Mouse (Mus musculus) lung, postnatal 4 days (tissue): Measurements from ENCODE around the gene Maml3.

Experiments used
- DNase-seq, 2 experiments: peaks; one replicate each; pipeline ENCODE4 v3.0.0; 2021

Gene Maml3

GRCm38 (mm10) chr3:52044651-52045050, 60.2 kb downstream of the Maml3 start:
- peak in 1 of 2 experiments; percentile 22 for DNase-seq

GRCm38 (mm10) chr3:52043847-52044246, 61.0 kb downstream of the Maml3 start:
- no peak for DNase-seq

GRCm38 (mm10) chr3:52042680-52043079, 62.2 kb downstream of the Maml3 start:
- no peak for DNase-seq

GRCm38 (mm10) chr3:52039958-52040357, 64.9 kb downstream of the Maml3 start:
- DNase-seq, result peak; percentile 43 to 71

DNA sequence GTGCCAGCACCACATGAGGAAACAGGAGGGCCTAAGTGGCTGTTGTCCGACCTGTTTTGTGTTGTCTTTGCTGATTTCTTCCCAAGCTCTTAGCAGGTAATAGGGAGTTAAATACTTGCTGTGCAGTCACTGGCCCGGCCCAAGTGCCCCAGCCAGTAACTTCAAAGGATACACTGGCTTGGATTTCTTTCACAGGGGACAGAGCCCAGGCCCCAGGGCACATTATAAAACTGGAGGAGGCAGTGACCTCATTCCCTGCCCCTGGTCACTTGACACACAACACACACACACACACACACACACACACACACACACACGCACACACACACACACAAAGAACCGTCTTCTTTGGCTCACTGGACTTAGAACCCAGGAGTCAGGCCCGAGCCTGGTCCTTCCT, 67.6 kb downstream of the Maml3 start:
- DNase-seq, result no peak

GRCm38 (mm10) chr3:52035404-52035803, 69.5 kb downstream of the Maml3 start:
- DNase-seq, result no peak

DNA sequence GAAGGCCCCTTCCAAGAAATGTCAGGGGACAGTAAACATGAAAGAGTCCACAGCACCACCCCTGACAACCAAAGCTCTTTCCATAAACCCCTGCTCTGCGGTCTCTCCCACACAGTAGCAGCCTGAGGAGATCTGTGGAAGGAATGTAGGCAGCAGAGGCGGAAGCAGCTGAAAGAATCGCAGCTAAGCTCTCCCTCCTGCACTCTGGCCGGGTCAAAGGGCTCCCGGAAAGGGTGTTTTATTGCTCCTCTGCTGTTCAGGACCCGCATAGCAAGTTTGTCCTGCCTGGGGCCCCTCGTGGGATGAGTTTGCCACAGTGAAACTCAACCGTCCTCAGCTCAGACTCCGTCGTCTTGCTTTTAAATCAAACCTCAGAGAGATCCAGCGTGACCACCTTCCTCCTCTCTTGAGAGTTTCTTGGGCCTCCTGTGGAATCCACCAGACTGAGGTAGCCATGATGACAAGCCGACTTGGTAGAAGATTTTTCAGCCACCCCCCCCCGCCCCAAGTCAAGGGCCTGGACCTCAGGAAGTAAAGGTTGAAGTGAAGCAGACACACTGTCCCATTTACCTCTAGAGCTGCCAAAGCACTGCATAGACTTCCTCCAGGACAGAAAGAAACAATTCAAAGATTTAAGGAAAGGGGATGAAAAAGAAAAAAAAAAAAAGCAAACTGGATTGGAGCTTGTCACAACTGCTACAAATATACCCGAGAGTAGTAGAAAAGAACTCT, 70.9 kb downstream of the Maml3 start:
- DNase-seq, result peak; percentile 24 to 53

- DNase-seq, result no peak
Observed at GRCm38 (mm10) chr3:52031327-52031726, 73.5 kb downstream of the Maml3 start.

DNA sequence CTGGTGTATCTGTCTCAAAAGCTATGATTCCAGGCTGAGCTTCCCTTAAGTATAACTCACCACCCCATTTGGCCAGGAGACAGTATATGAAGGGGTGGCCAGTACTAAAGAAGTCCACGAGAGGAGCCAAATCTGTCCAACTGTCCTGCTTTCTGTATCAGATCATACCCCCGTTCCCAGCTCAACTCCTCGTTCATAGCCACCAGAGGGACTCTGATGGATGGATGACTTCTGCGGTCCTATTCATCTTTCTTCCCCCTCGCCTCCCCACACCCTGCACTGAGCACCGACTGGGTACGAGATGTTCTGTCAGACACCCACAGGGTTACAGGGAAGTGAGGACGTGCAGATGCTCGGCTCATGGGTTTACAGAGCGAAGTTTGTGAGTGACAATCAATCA, 74.8 kb downstream of the Maml3 start:
- peak; percentile 49 to 52 for DNase-seq

- peak; percentile 76 to 89 for DNase-seq
Observed at GRCm38 (mm10) chr3:52029661-52030081, 75.2 kb downstream of the Maml3 start.

DNA sequence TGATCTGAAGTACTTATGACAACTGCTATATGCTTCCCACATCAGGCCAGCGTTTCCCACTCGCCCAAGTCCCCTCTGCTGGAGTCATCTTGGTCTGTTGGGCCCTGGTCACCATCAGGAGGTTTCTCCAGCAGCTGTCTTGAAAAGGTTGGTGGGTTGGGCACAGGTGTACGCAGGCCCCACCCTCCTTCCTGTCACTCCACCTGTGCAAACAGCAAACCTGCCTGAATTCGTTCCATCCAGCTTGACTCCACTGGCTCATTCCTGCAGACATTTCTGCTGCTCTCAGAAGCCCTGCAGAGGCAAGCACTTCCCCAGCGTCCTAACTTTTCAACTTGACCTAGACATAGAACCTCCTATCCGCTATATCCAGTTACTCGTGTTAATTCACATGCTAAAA, 76.9 kb downstream of the Maml3 start:
- DNase-seq, result no peak

DNA sequence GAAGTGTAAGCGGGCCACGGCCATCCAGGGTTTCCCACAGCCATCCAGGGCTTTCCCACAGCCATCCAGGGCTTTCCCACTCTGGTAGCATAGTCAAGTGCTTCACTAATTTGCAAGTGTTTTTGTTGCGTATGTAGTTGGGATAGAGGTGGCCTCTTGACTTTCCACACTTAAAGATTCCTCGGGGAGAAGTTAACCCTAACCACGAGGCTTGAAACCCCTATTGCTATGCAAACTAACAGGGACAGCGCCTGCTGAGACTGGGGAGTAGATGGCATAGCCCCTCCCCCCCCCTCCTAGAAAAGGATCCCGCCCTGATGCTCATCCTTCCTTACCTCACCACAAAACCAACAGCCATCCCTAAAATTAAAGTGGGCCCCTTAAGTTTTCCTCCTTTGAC, 82.4 kb downstream of the Maml3 start:
- DNase-seq, result no peak

- no peak for DNase-seq
Observed at GRCm38 (mm10) chr3:52018103-52018439, 86.8 kb downstream of the Maml3 start.

DNA sequence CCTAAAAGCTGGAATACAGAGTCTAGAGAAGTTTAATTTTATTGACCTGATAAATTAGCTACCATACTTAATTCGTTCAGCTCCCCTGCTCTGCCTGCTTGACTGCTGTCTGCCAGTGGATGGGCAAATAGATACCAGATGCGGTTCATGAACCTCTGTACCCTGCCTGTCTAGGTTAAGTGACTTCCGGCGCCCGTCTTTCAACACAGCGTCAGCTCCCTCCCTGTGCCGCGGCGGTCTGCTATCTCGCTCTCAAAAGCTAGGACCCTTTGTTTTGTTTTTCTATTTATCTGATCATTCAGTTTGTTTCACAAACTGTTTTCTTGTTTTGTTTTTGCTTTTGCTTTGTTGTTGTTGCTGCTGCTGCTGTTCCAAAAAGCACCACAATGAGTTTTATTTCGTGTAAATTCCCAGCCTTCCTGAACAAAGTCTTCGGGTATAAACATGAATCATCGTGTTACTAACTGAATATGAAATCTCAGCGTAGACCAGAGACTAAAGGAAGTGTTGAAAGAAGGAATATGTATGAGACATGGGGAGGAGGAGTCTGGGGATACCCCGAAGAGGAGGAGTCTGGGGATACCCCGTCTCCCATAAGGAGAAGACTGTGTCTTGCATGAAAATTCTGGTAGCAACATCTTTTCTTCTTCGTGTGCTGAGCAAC, 87.3 kb downstream of the Maml3 start:
- no peak for DNase-seq

DNA sequence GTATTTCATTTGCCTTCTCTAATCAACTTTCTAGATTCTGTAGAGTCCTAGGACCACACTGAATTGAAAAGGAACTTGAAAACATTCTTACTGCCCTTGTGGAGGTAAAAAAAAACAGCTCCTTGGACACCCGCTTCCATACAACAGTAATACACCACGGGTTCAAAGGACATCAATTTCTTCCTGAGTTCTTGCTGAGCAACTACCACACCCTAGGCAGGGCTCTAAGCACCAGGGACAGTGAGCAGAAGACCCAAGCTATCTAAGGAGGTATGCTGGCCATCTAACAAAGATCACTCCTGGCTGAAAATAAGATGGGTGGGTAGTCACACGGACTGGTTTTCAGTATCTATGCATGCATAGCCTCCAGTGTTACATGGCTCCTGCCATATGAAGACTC, 88.7 kb downstream of the Maml3 start:
- no peak for DNase-seq

GRCm38 (mm10) chr3:52015556-52015955, 89.3 kb downstream of the Maml3 start:
- no peak for DNase-seq

GRCm38 (mm10) chr3:52011032-52011710, 93.7 kb downstream of the Maml3 start:
- DNase-seq, result no peak

DNA sequence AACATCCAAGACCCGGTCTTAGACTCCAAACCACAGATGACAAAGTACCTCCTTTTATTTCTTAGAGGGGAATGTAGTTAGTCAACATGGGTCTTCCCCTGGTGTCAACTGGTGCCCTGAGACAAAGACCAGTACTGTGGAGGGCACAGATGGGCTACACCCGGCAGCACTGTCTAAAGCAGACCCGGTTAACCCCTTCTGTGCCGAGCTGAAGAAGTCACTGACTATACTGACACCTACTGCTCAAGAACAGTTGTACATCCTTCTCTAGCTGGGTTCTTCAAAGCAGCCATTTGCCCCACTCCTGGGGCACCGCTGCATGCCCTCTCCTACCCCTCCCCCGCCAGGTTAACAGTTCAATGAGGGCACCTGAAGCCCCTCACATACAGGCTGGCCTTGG, 95.6 kb downstream of the Maml3 start:
- no peak for DNase-seq

GRCm38 (mm10) chr3:52007602-52008252, 97.1 kb downstream of the Maml3 start:
- DNase-seq, result peak; percentile 40 to 57

DNA sequence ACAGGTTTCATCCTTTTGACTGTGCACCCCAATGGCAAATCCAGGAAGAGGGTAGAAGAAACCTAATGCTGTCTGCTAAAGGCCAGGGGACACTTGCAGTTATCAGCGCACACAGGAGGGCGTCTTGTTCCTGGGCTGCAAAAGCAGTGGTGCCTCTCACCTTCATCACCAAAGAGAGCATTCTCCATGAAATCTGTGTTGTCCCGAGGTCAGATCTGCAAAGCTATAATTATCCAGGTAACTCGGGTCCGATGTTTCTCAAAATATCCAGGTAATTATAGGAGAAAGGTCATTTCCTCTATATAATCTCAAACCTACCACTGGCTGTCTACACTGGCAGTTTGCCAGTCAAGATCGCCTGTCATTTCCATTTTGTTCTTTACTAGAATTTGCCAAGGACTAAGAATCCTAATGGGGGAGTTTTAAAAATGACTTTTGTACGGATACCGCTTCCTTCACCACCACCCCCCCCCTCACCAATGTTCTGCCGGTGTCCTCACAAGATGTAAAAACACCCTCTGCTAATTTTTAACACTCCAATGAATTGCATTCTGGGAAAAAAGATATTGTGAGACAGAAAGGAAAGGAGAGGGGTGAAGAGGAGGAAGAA, 98.0 kb downstream of the Maml3 start:
- no peak for DNase-seq

- DNase-seq, result no peak
Observed at GRCm38 (mm10) chr3:52003663-52004062, 101.2 kb downstream of the Maml3 start.

DNA sequence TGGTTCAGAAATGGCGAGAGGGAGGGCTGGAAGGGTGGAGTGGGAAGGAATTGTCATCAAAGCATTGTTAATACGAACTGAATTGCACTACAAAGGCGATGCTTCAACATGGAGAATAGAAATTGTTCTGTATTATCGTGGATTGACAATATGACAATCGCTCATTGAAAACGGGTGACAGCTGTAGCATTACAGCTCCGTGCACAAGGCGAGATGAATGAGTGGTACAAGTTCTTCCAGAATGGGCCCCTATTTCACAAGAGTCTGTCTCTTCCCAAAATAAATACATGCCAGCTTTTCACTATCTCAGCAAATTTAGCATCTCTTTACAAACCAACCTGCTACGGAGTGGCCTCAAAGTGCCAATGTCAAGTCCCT, 103.4 kb downstream of the Maml3 start:
- no peak for DNase-seq

DNA sequence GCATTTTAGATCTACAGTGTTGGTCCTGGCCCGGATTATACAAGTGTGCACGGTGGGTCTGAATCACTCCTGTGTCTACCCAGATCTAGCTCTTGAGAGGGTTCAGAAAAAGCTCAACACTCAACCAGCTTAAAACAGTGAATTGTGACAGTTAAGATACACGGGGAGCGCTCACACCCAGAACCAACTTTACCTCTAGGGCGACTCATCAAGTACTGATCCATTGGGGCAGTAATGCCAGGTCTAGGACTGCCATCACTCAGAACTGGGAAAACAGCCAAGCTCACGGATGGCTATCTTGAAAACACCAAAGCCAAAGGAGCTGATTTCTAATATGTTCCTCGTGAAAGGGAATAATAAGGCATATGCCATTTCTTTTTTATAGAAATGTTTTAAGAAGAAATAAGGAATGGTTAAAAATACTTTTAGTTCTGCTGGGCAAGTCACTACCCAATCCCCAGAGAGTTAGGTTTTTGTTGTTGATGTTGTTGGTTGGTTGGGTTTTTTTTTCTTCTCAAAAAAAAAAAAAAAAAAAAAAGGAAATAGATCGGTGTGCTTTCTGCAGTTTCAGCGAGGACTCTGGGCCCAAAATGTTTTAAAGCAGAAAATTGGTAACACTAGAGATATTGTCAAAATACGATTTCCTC, 103.9 kb downstream of the Maml3 start:
- no peak for DNase-seq
